Mouse (Mus musculus) forelimb bud, embryonic 11.5 days (tissue): ENCODE data around the gene Aldh1l1.

Experiments
- DNase-seq: peaks from one replicate; pipeline ENCODE4 v3.0.0-alpha.2; 2012; ENCODE audit warnings: low read depth, low spot score

Gene Aldh1l1

GRCm38 (mm10) chr6:90582331-90582730, 96.1 kb downstream of the Aldh1l1 start:
- DNase-seq, result no peak

- DNase-seq, result no peak
These were observed 101.9 kb downstream of the Aldh1l1 start for GRCm38 (mm10) chr6:90588113-90588512.

GRCm38 (mm10) chr6:90590707-90591106, 104.5 kb downstream of the Aldh1l1 start:
- no peak for DNase-seq

- DNase-seq, result no peak
These were observed 108.7 kb downstream of the Aldh1l1 start for GRCm38 (mm10) chr6:90594972-90595371.

- DNase-seq, result no peak
These were observed 110.8 kb downstream of the Aldh1l1 start for GRCm38 (mm10) chr6:90597060-90597459.

- no peak for DNase-seq
These were observed 111.4 kb downstream of the Aldh1l1 start for GRCm38 (mm10) chr6:90597592-90597991.

GRCm38 (mm10) chr6:90598197-90598596, 112.0 kb downstream of the Aldh1l1 start:
- no peak for DNase-seq

- no peak for DNase-seq
These were observed 114.1 kb downstream of the Aldh1l1 start for GRCm38 (mm10) chr6:90600351-90600750.

- no peak for DNase-seq
These were observed 115.5 kb downstream of the Aldh1l1 start for GRCm38 (mm10) chr6:90601736-90602135.

GRCm38 (mm10) chr6:90602304-90602703, 116.1 kb downstream of the Aldh1l1 start:
- DNase-seq, result no peak

GRCm38 (mm10) chr6:90603126-90603525, 116.9 kb downstream of the Aldh1l1 start:
- no peak for DNase-seq

GRCm38 (mm10) chr6:90604130-90604529, 117.9 kb downstream of the Aldh1l1 start:
- no peak for DNase-seq

- DNase-seq, result peak; percentile 69
These were observed 118.5 kb downstream of the Aldh1l1 start, which contains the start of gene Slc41a3 for GRCm38 (mm10) chr6:90604533-90605297. Gene Slc41a3 (plus strand): TSS chr6:90604725.

GRCm38 (mm10) chr6:90605298-90605665, 119.1 kb downstream of the Aldh1l1 start:
- DNase-seq, result no peak

GRCm38 (mm10) chr6:90606538-90606937, 120.3 kb downstream of the Aldh1l1 start:
- DNase-seq, result peak; percentile 86

GRCm38 (mm10) chr6:90607196-90607595, 121.0 kb downstream of the Aldh1l1 start:
- peak; percentile 71 for DNase-seq

GRCm38 (mm10) chr6:90608186-90608585, 122.0 kb downstream of the Aldh1l1 start:
- DNase-seq, result peak; percentile 16

- DNase-seq, result no peak
These were observed 124.0 kb downstream of the Aldh1l1 start for GRCm38 (mm10) chr6:90610248-90610647.

GRCm38 (mm10) chr6:90613277-90613676, 127.0 kb downstream of the Aldh1l1 start:
- DNase-seq, result no peak

GRCm38 (mm10) chr6:90615362-90615761, 129.1 kb downstream of the Aldh1l1 start:
- no peak for DNase-seq

- no peak for DNase-seq
These were observed 129.8 kb downstream of the Aldh1l1 start for GRCm38 (mm10) chr6:90615991-90616390.

GRCm38 (mm10) chr6:90616481-90616880, 130.3 kb downstream of the Aldh1l1 start:
- no peak for DNase-seq

- no peak for DNase-seq
These were observed 132.0 kb downstream of the Aldh1l1 start for GRCm38 (mm10) chr6:90618274-90618673.
